Mouse (Mus musculus): Measurements from ENCODE around the gene Dbi. TPM values are rescaled to one million over a fixed set of nuclear protein-coding genes. Genes with fewer than 3 reads are reported as not detected.

Gene Dbi
- polyA plus RNA-seq, 1 experiment = 354 TPM

DNA sequence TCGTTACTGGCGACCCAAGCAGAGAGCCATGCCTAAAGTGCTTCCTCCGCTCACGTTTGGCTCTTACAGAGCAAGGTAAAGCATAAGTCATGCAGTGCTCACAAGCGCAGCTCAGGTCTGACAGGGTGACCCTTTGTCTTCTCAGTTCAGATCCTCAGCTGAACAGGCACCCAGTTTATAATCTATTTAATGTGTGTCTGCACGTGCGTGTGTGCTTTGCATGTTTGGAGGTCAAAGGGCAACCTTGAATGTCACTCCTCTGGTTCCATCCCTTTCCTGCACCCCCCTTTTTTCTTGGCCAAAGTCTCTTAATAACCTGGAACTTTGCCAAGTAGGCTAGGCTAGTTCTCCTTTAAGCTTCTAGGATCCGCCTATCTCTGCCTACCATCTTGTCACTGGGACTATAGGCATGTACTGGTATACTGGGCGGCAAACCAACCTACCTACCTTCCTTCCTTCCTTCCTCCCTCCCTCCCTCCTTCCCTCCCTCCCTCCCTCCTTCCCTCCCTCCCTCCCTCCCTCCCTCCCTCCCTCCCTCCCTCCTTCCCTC is 19.3 kb upstream of the Dbi start:
- H3K9ac ChIP-seq (ENCODE audit: low read depth, poor library complexity, severe bottlenecking) = no peak overlapping the region
- H3K9me3 ChIP-seq (replicated peaks; ENCODE audit: control insufficient read depth, insufficient read depth, low read length, poor library complexity, severe bottlenecking) = no peaks in the 10 kb centered on the region
- no peak overlapping the region for H3K27ac ChIP-seq (ENCODE audit: insufficient read depth, low read length)
- TF ChIP-seq POLR2A (IDR thresholded peaks at IDR 0.05; ENCODE audit: insufficient read depth, low read length) (no peak), EP300 (IDR thresholded peaks at IDR 0.05; ENCODE audit: insufficient read depth, low read depth, low read length) (no peak), CTCF (IDR thresholded peaks at IDR 0.05; ENCODE audit: low read depth, low read length) (no peak)
- no peaks in the 10 kb centered on the region for H3K36me3 ChIP-seq (ENCODE audit: control insufficient read depth, insufficient read depth, low read length, poor library complexity, severe bottlenecking)
- no peaks in the 10 kb centered on the region for H3K27me3 ChIP-seq (ENCODE audit: control insufficient read depth, insufficient read depth, low read length, poor library complexity, severe bottlenecking)
- no peak overlapping the region for H3K4me3 ChIP-seq (ENCODE audit: low read depth, low read length)
- H3K4me1 ChIP-seq (ENCODE audit: control insufficient read depth, insufficient read depth, low read length) = no peaks in the 10 kb centered on the region

DNA sequence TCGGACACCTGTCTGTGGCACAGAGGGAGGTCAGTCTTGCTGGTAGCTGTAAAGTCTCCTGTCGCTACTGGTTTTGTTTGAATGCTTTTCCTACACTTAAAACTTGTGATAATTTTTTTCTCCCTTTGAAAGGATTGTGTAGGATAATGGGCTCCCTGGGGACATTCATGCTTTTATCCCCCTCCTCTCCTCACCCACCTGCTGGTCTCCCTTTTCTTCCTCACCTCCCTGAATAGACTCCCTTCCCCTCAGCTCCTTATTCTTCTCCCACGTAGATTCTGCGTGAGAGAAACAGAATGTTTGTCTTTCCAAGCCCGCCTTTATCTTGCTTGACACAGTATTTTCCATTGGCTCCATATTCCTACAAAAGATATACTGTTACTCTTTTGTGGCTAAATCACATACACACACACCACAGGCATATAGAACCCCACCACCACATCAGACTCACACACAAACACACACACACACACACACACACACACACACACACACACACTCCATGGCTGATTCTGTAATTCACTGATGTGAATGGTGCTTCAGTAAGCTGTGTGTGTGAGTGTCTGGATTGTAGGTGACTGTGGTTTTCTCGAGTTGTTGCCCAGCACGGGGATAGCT is 18.2 kb upstream of the Dbi start:
- H3K4me1 ChIP-seq (ENCODE audit: control insufficient read depth, insufficient read depth, low read length) = no peaks in the 10 kb centered on the region
- no peak overlapping the region for H3K9ac ChIP-seq (ENCODE audit: low read depth, poor library complexity, severe bottlenecking)
- H3K36me3 ChIP-seq (ENCODE audit: control insufficient read depth, insufficient read depth, low read length, poor library complexity, severe bottlenecking) = no peaks in the 10 kb centered on the region
- no peaks in the 10 kb centered on the region for H3K9me3 ChIP-seq (replicated peaks; ENCODE audit: control insufficient read depth, insufficient read depth, low read length, poor library complexity, severe bottlenecking)
- no peaks in the 10 kb centered on the region for H3K27me3 ChIP-seq (ENCODE audit: control insufficient read depth, insufficient read depth, low read length, poor library complexity, severe bottlenecking)
- no peak overlapping the region for H3K4me3 ChIP-seq (ENCODE audit: low read depth, low read length)
- TF ChIP-seq EP300 (IDR thresholded peaks at IDR 0.05; ENCODE audit: insufficient read depth, low read depth, low read length) (no peak), CTCF (IDR thresholded peaks at IDR 0.05; ENCODE audit: low read depth, low read length) (no peak)
- no peak overlapping the region for H3K27ac ChIP-seq (ENCODE audit: insufficient read depth, low read length)

DNA sequence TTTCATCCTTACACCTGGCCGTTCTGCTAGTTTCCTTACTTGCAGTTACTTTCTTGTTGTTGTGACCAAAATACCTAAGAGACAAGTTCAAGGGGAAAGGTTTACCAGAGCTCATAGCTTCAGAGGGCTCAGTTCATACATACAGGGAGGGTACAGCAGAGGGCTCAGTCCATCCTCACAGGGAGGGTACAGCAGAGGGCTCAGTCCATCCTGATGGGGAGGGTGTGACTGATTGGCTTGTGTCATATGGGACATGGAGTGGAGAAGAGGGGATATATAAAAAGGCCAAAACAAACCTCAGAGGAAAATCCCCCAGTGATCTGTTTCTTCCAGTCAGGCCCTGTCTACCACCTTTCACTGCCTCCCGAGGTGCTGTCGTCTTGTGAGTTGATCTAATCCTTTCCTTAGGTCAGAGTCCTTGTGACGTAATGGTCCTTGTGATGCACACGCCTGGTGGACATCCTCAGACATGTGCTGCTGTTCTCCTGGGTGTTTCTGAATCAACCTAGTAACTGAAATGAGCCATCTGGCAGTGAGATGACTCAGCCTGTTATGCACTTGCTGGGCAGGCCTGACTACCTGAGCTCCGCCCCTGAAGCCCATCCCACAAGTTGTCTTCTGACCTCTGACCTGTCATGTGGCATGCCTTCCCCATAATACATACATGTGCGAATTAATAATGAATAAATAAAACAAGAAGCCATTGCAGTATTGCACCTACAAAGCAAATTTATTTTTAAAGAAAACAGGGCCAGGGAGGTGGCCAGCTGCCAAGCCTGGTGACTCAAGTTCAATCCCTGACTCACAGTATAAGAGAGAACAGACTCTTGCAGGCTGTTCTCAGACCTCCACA is 15.3 kb upstream of the Dbi start:
- no peak for TF ChIP-seq CTCF (IDR thresholded peaks at IDR 0.05; ENCODE audit: low read depth, low read length)
- no peak for TF ChIP-seq EP300 (IDR thresholded peaks at IDR 0.05; ENCODE audit: insufficient read depth, low read depth, low read length)
- no peak for TF ChIP-seq POLR2A (IDR thresholded peaks at IDR 0.05; ENCODE audit: insufficient read depth, low read length)
- H3K4me3 ChIP-seq (ENCODE audit: low read depth, low read length) = no peak overlapping the region
- no peaks in the 10 kb centered on the region for H3K36me3 ChIP-seq (ENCODE audit: control insufficient read depth, insufficient read depth, low read length, poor library complexity, severe bottlenecking)
- no peaks in the 10 kb centered on the region for H3K27me3 ChIP-seq (ENCODE audit: control insufficient read depth, insufficient read depth, low read length, poor library complexity, severe bottlenecking)
- no peak overlapping the region for H3K9ac ChIP-seq (ENCODE audit: low read depth, poor library complexity, severe bottlenecking)
- no peaks in the 10 kb centered on the region for H3K9me3 ChIP-seq (replicated peaks; ENCODE audit: control insufficient read depth, insufficient read depth, low read length, poor library complexity, severe bottlenecking)
- H3K4me1 ChIP-seq (ENCODE audit: control insufficient read depth, insufficient read depth, low read length) = no peaks in the 10 kb centered on the region
- H3K27ac ChIP-seq (ENCODE audit: insufficient read depth, low read length) = no peak overlapping the region

DNA sequence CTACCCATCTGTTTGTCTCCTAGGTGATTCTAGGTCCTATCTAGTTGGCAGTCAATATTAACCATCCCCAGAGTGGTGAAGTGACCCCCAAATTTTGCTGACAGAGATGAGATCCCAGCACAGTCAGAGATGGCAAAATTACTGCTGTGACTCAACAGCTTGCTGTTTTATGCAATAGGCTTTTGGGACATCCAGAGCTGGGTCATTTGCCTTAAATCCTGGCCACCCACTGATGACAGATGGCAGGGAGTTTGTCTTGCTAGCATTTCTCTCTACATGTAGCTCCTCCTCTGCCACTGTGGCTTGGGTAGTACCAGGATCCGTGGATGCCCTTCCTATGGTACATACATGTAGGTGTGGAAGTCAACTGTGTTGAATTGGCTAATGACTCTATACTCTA is 11.5 kb upstream of the Dbi start:
- Histone ChIP-seq H3K9me3 (replicated peaks; ENCODE audit: control insufficient read depth, insufficient read depth, low read length, poor library complexity, severe bottlenecking) (no peaks in the 10 kb centered on the region), H3K27ac (ENCODE audit: insufficient read depth, low read length) (no peak overlapping the region)

DNA sequence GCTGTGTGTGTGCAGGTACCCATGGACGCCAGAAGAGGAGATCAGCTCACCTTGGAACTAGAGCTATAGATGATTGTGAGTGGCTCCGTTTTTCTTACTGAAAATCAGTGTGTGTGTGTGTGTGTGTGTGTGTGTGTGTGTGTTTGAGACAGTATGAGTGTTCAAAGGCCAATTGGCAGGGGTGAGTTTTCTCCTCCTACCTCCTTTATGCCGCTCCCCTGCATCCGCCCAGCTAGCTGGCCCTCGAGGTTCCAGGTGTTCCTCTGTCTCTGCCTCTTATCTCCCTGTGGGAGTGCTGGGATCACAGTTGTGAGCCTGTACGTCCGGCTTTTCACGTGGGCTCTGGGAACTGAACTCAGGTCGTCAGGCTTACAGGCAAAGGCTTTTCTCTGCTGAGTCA is 5.4 kb upstream of the Dbi start:
- no peaks in the 10 kb centered on the region for H3K36me3 ChIP-seq (ENCODE audit: control insufficient read depth, insufficient read depth, low read length, poor library complexity, severe bottlenecking)
- no peak overlapping the region for H3K4me3 ChIP-seq (ENCODE audit: low read depth, low read length)
- H3K27ac ChIP-seq (ENCODE audit: insufficient read depth, low read length) = no peak overlapping the region
- peaks cover 3% of the 10 kb centered on the region for H3K4me1 ChIP-seq (ENCODE audit: control insufficient read depth, insufficient read depth, low read length)
- TF ChIP-seq CTCF (IDR thresholded peaks at IDR 0.05; ENCODE audit: low read depth, low read length) (no peak), EP300 (IDR thresholded peaks at IDR 0.05; ENCODE audit: insufficient read depth, low read depth, low read length) (no peak), POLR2A (IDR thresholded peaks at IDR 0.05; ENCODE audit: insufficient read depth, low read length) (no peak)
- H3K27me3 ChIP-seq (ENCODE audit: control insufficient read depth, insufficient read depth, low read length, poor library complexity, severe bottlenecking) = no peaks in the 10 kb centered on the region
- H3K9ac ChIP-seq (ENCODE audit: low read depth, poor library complexity, severe bottlenecking) = no peak overlapping the region
- no peaks in the 10 kb centered on the region for H3K9me3 ChIP-seq (replicated peaks; ENCODE audit: control insufficient read depth, insufficient read depth, low read length, poor library complexity, severe bottlenecking)

More for the DNA sequence above, 11.5 kb upstream of the Dbi start:
- no peaks in the 10 kb centered on the region for H3K36me3 ChIP-seq (ENCODE audit: control insufficient read depth, insufficient read depth, low read length, poor library complexity, severe bottlenecking)
- no peaks in the 10 kb centered on the region for H3K27me3 ChIP-seq (ENCODE audit: control insufficient read depth, insufficient read depth, low read length, poor library complexity, severe bottlenecking)
- TF ChIP-seq CTCF (IDR thresholded peaks at IDR 0.05; ENCODE audit: low read depth, low read length) (no peak), EP300 (IDR thresholded peaks at IDR 0.05; ENCODE audit: insufficient read depth, low read depth, low read length) (no peak), POLR2A (IDR thresholded peaks at IDR 0.05; ENCODE audit: insufficient read depth, low read length) (no peak)
- H3K9ac ChIP-seq (ENCODE audit: low read depth, poor library complexity, severe bottlenecking) = no peak overlapping the region
- no peaks in the 10 kb centered on the region for H3K4me1 ChIP-seq (ENCODE audit: control insufficient read depth, insufficient read depth, low read length)
- no peak overlapping the region for H3K4me3 ChIP-seq (ENCODE audit: low read depth, low read length)

DNA sequence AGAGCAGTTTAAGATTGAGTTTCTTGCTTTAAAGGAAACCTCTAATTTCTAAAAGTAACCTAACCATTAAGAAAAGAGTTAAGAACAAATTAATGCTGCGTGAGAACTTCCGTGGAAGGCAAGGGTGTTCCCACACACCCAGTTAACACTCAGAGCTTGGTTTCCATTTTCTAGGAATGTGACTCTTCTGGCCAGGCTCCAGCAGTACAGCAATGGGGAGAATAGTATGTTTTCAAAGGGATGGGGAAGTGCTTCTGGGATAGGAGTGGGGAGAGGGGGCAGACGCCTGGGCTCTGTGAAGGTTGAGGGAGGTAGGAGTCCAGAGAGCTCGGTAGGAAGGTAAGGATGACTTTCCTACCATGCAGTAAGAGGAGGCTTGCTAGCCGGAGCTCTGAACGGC is 4.6 kb upstream of the Dbi start:
- H3K4me3 ChIP-seq (ENCODE audit: low read depth, low read length) = no peak overlapping the region
- no peaks in the 10 kb centered on the region for H3K9me3 ChIP-seq (replicated peaks; ENCODE audit: control insufficient read depth, insufficient read depth, low read length, poor library complexity, severe bottlenecking)
- peaks cover 3% of the 10 kb centered on the region for H3K4me1 ChIP-seq (ENCODE audit: control insufficient read depth, insufficient read depth, low read length)
- H3K36me3 ChIP-seq (ENCODE audit: control insufficient read depth, insufficient read depth, low read length, poor library complexity, severe bottlenecking) = no peaks in the 10 kb centered on the region
- H3K27me3 ChIP-seq (ENCODE audit: control insufficient read depth, insufficient read depth, low read length, poor library complexity, severe bottlenecking) = no peaks in the 10 kb centered on the region
- H3K27ac ChIP-seq (ENCODE audit: insufficient read depth, low read length) = no peak overlapping the region
- H3K9ac ChIP-seq (ENCODE audit: low read depth, poor library complexity, severe bottlenecking) = no peak overlapping the region
- TF ChIP-seq CTCF (IDR thresholded peaks at IDR 0.05; ENCODE audit: low read depth, low read length) (no peak), POLR2A (IDR thresholded peaks at IDR 0.05; ENCODE audit: insufficient read depth, low read length) (no peak), EP300 (IDR thresholded peaks at IDR 0.05; ENCODE audit: insufficient read depth, low read depth, low read length) (no peak)
